Mouse (Mus musculus): ENCODE data around the gene Cd37. TPM values are rescaled to one million over a fixed set of nuclear protein-coding genes. Genes with fewer than 3 reads are reported as not detected.
"Not testable (repeated sequence)": the region's sequence is repeated elsewhere in the genome, so short reads cannot be mapped to it uniquely, and the experiment has no call there.

The Cd37 gene
- 1 to 10 TPM; 4.8 to 5.3 TPM for total RNA-seq (2021)
- long read RNA-seq, experiment 1, partial matches to known transcripts: 0 of 3 reads
- long read RNA-seq, experiment 1, other reads (novel, unspliced or antisense): 1 of 3 reads
- long read RNA-seq, experiment 2, partial matches to known transcripts: 1 of 5 reads
- long read RNA-seq, experiment 2, other reads (novel, unspliced or antisense): 0 of 5 reads

GRCm38 (mm10) chr7:45238723-45239496 is at the start of gene Cd37:
Cd37 (minus strand) TSS chr7:45239115.
- DNase-seq (ENCODE audit: low spot score in 2 of 2): no peak

GRCm38 (mm10) chr7:45286486-45286885 is 47.6 kb upstream of the Cd37 start:
- no peak for DNase-seq (ENCODE audit: low spot score in 2 of 2)

GRCm38 (mm10) chr7:45277136-45277760 is 38.3 kb upstream of the Cd37 start, which contains the start of gene Slc6a21:
Slc6a21 (plus strand) TSS chr7:45277513.
- peak; percentile 73 to 79 for DNase-seq (ENCODE audit: low spot score in 2 of 2)

GRCm38 (mm10) chr7:45273672-45274071 is 34.8 kb upstream of the Cd37 start:
- DNase-seq (ENCODE audit: low spot score in 2 of 2): no peak

- DNase-seq (ENCODE audit: low spot score in 2 of 2): no peak
These were observed 34.0 kb upstream of the Cd37 start for GRCm38 (mm10) chr7:45272786-45273412.

- no peak for DNase-seq (ENCODE audit: low spot score in 2 of 2)
These were observed 26.6 kb upstream of the Cd37 start for GRCm38 (mm10) chr7:45265518-45265917.

- no peak for DNase-seq (ENCODE audit: low spot score in 2 of 2)
These were observed 25.4 kb upstream of the Cd37 start for GRCm38 (mm10) chr7:45264348-45264747.

GRCm38 (mm10) chr7:45263006-45263607 is 24.2 kb upstream of the Cd37 start:
- DNase-seq (ENCODE audit: low spot score in 2 of 2): no peak

- no peak for DNase-seq (ENCODE audit: low spot score in 2 of 2)
These were observed 23.4 kb upstream of the Cd37 start for GRCm38 (mm10) chr7:45262266-45262665.

GRCm38 (mm10) chr7:45259281-45259680 is 20.4 kb upstream of the Cd37 start:
- no peak for DNase-seq (ENCODE audit: low spot score in 2 of 2)

- peak; percentile 51 to 67 for DNase-seq (ENCODE audit: low spot score in 2 of 2)
These were observed 18.3 kb upstream of the Cd37 start for GRCm38 (mm10) chr7:45257063-45257840.

GRCm38 (mm10) chr7:45255822-45256221 is 16.9 kb upstream of the Cd37 start:
- DNase-seq (ENCODE audit: low spot score in 2 of 2): not testable (repeated sequence)

- no peak for DNase-seq (ENCODE audit: low spot score in 2 of 2)
These were observed 14.9 kb upstream of the Cd37 start for GRCm38 (mm10) chr7:45253806-45254205.

- DNase-seq (ENCODE audit: low spot score in 2 of 2): no peak
These were observed 8.8 kb upstream of the Cd37 start for GRCm38 (mm10) chr7:45247666-45248065.

GRCm38 (mm10) chr7:45241389-45241749 is 2.5 kb upstream of the Cd37 start:
- DNase-seq (ENCODE audit: low spot score in 2 of 2): no peak

- peak; percentile 41 to 53 for DNase-seq (ENCODE audit: low spot score in 2 of 2)
These were observed 1.9 kb upstream of the Cd37 start, which contains the start of gene Slc6a16 for GRCm38 (mm10) chr7:45240633-45241388. Slc6a16 (plus strand) TSS chr7:45241085.

- no peak for DNase-seq (ENCODE audit: low spot score in 2 of 2)
These were observed 1.2 kb upstream of the Cd37 start for GRCm38 (mm10) chr7:45240109-45240508.

- no peak for DNase-seq (ENCODE audit: low spot score in 2 of 2)
These were observed 892 bp downstream of the Cd37 start for GRCm38 (mm10) chr7:45237747-45238699.
